Mouse (Mus musculus): ENCODE measurements around the gene Upb1. TPM values are rescaled to one million over a fixed set of nuclear protein-coding genes. Genes with fewer than 3 reads are reported as not detected.
"Not testable (repeated sequence)": the region's sequence is repeated elsewhere in the genome, so short reads cannot be mapped to it uniquely, and the experiment has no call there.

The Upb1 gene
- 0.98 and 1.8 TPM in 2 replicates for polyA plus RNA-seq (2015; fragmentation: Nextera tagmentation; extraction: Ambion mirVana)

DNA sequence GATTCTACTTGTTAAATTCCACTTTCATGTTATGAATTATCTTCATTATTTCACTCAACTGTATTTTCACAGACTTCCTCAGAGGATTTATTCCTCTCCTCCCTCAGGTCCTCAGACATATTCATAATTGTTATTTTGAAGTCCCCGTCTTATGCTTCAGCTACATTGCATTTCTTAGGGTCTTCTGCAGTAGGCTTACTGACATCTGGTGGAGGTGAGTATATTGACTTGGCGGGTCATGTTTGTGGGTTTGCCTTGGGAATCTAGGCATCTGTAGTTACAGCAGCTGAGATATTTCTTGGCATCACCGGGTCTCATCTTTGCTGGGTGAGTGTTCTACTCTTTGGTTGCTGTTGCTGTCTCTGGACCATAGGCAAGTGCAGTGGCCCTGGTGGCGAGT, at the start of gene Upb1:
TSS of gene Upb1 (plus strand) at position 158 of the 400 bp plus-strand sequence.
- Histone ChIP-seq H3K4me3 (ENCODE audit: low read length) (no peak within 1 kb of the TSS), H3K27me3 (replicated peaks; ENCODE audit: control insufficient read depth, insufficient read depth, low read length) (no peaks in the 10 kb centered on the region), H3K4me2 (ENCODE audit: low read depth, low read length) (no peak within 1 kb of the TSS), H3K27ac (ENCODE audit: low read length) (no peak within 1 kb of the TSS), H3K9me3 (ENCODE audit: control insufficient read depth, low read length) (no peaks in the 10 kb centered on the region), H3K4me1 (ENCODE audit: control insufficient read depth, insufficient read depth, low read length) (peaks cover 5% of the 10 kb centered on the region), H3K36me3 (ENCODE audit: control insufficient read depth, insufficient read depth, low read length) (no peaks in the 10 kb centered on the region), H3K9ac (ENCODE audit: low read depth, low read length) (no peak within 1 kb of the TSS)
- 80% methylated on average over 4 of the region's 4 CpGs for WGBS
- no peak for ATAC-seq

- Histone ChIP-seq H3K9me3 (ENCODE audit: control insufficient read depth, low read length) (no peaks in the 10 kb centered on the region), H3K4me2 (ENCODE audit: low read depth, low read length) (no peak overlapping the region), H3K27ac (ENCODE audit: low read length) (no peak overlapping the region), H3K4me3 (ENCODE audit: low read length) (no peak overlapping the region), H3K9ac (ENCODE audit: low read depth, low read length) (no peak overlapping the region), H3K36me3 (ENCODE audit: control insufficient read depth, insufficient read depth, low read length) (no peaks in the 10 kb centered on the region), H3K4me1 (ENCODE audit: control insufficient read depth, insufficient read depth, low read length) (no peaks in the 10 kb centered on the region), H3K27me3 (replicated peaks; ENCODE audit: control insufficient read depth, insufficient read depth, low read length) (no peaks in the 10 kb centered on the region)
- 95% methylated on average over 12 of the region's 12 CpGs for WGBS
- ATAC-seq = no peak
Observed at GRCm38 (mm10) chr10:75352541-75352940, 48.4 kb upstream of the Upb1 start.

DNA sequence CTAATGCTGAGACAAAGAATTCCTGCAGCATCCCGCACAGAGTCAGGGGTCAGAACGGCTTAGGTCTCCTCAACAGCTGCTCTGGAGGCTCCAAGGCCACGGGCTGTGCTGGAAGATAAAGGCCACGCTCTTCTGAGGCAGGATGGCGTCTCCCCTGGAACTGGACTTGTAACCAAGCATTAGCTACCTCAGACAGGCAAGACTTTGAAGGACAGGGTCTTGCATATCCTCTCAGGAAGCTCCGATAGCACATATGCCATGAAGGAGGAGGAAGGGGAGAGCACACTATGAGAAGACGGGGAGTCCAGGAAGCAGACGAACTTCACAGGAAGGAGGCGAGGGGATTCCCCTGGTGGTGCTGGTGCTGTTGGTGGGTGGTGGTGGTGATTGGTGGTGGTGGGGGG, 47.1 kb upstream of the Upb1 start:
- not testable (repeated sequence) for H3K9ac ChIP-seq (ENCODE audit: low read depth, low read length); H3K9me3 ChIP-seq (ENCODE audit: control insufficient read depth, low read length); H3K27ac ChIP-seq (ENCODE audit: low read length); H3K4me3 ChIP-seq (ENCODE audit: low read length); H3K27me3 ChIP-seq (replicated peaks; ENCODE audit: control insufficient read depth, insufficient read depth, low read length); H3K36me3 ChIP-seq (ENCODE audit: control insufficient read depth, insufficient read depth, low read length); H3K4me1 ChIP-seq (ENCODE audit: control insufficient read depth, insufficient read depth, low read length); H3K4me2 ChIP-seq (ENCODE audit: low read depth, low read length); ATAC-seq
- WGBS = 43% methylated on average over 8 of the region's 9 CpGs

DNA sequence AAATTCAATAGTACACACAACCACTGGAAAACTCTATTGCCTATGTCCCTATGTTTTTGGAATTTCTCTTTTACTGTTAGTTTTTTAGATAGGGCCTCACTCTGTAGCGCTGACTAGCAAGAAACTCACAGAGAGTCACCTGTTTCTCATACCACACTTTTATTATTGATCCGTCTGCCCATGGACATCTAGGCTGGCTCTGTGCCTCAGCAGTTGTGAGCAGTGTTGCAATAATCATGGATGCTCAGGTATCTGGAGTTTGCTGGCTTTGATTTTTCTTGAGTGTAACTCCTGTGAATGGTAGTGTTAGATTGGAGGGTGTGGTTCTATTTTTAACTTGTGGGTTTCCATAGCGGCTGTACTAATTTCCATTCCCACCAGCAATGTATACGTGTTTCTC, 45.6 kb upstream of the Upb1 start:
- no peaks in the 10 kb centered on the region for H3K27me3 ChIP-seq (replicated peaks; ENCODE audit: control insufficient read depth, insufficient read depth, low read length)
- WGBS = 59% methylated on average over 4 of the region's 4 CpGs
- no peaks in the 10 kb centered on the region for H3K4me1 ChIP-seq (ENCODE audit: control insufficient read depth, insufficient read depth, low read length)
- no peak overlapping the region for H3K9ac ChIP-seq (ENCODE audit: low read depth, low read length)
- no peak for ATAC-seq
- no peaks in the 10 kb centered on the region for H3K36me3 ChIP-seq (ENCODE audit: control insufficient read depth, insufficient read depth, low read length)
- no peaks in the 10 kb centered on the region for H3K9me3 ChIP-seq (ENCODE audit: control insufficient read depth, low read length)
- no peak overlapping the region for H3K27ac ChIP-seq (ENCODE audit: low read length)
- H3K4me2 ChIP-seq (ENCODE audit: low read depth, low read length) = no peak overlapping the region
- no peak overlapping the region for H3K4me3 ChIP-seq (ENCODE audit: low read length)

DNA sequence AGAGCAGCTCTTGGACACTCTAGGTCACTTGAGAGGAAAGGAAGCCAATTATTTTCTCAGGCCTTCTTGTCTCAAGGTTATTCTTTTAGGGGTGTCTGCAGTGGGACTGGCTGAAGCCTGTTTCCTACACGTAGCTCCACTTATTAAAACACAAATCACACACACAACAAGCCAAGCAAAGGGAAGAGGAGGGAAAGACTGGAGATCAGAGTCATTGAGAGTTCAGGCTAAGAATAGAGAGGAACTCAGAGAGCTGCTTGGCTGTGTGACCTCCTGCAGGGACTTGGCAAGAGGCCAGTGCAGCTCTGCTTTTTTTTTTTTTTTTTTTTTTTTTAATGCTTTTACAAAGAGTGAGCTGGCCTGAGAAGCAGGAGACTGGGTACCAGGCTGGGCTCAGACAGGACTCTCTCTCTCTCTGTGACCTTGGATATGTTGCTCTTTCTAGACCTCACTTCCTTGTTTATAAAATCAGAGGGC, 36.7 kb upstream of the Upb1 start:
- H3K27me3 ChIP-seq (replicated peaks; ENCODE audit: control insufficient read depth, insufficient read depth, low read length); H3K9ac ChIP-seq (ENCODE audit: low read depth, low read length); H3K36me3 ChIP-seq (ENCODE audit: control insufficient read depth, insufficient read depth, low read length); H3K4me1 ChIP-seq (ENCODE audit: control insufficient read depth, insufficient read depth, low read length); H3K9me3 ChIP-seq (ENCODE audit: control insufficient read depth, low read length); H3K4me2 ChIP-seq (ENCODE audit: low read depth, low read length); H3K4me3 ChIP-seq (ENCODE audit: low read length): not testable (repeated sequence)
- H3K27ac ChIP-seq (ENCODE audit: low read length) = peak overlapping the region; percentile 7; the same call in 1 of the 2 replicates
- 16% methylated on average over 1 of the region's 1 CpGs for WGBS
- ATAC-seq = peak; percentile 91

DNA sequence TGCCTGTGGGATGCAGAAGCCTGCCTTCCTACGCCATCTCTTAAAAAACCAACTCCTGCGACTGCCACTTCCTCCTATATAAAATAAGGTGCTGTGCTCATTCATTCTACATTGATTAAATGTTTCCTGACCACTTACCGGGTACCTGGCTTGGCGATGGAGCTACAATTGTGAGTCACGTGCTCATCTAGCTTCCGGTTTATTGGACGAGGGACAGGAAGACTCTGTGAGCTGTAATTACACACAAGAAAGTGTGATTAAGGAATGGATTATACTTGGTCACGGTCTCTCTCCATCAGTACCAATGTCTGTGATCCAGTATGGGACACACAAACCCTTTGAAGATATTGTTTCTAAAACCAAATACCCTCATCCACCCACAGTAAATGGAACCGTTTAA, 36.1 kb upstream of the Upb1 start:
- ATAC-seq = peak; percentile 61

GRCm38 (mm10) chr10:75365231-75365633, 35.7 kb upstream of the Upb1 start:
- peak overlapping the region; percentile 29 for H3K4me3 ChIP-seq (ENCODE audit: low read length)
- ATAC-seq = peak; percentile 22; the same call in 1 of the 2 replicates
- WGBS = 55% methylated on average over 6 of the region's 6 CpGs

More for the DNA sequence above, 36.1 kb upstream of the Upb1 start:
- Histone ChIP-seq H3K27me3 (replicated peaks; ENCODE audit: control insufficient read depth, insufficient read depth, low read length) (no peaks in the 10 kb centered on the region), H3K4me2 (ENCODE audit: low read depth, low read length) (no peak overlapping the region), H3K36me3 (ENCODE audit: control insufficient read depth, insufficient read depth, low read length) (no peaks in the 10 kb centered on the region), H3K4me3 (ENCODE audit: low read length) (no peak overlapping the region), H3K9ac (ENCODE audit: low read depth, low read length) (no peak overlapping the region), H3K4me1 (ENCODE audit: control insufficient read depth, insufficient read depth, low read length) (peaks cover 7% of the 10 kb centered on the region), H3K27ac (ENCODE audit: low read length) (peak overlapping the region; percentile 7), H3K9me3 (ENCODE audit: control insufficient read depth, low read length) (no peaks in the 10 kb centered on the region)
- WGBS = 79% methylated on average over 9 of the region's 9 CpGs

GRCm38 (mm10) chr10:75373655-75374351, 27.1 kb upstream of the Upb1 start:
- H3K9ac ChIP-seq (ENCODE audit: low read depth, low read length); H3K27ac ChIP-seq (ENCODE audit: low read length); H3K4me3 ChIP-seq (ENCODE audit: low read length); H3K9me3 ChIP-seq (ENCODE audit: control insufficient read depth, low read length); H3K27me3 ChIP-seq (replicated peaks; ENCODE audit: control insufficient read depth, insufficient read depth, low read length); H3K4me1 ChIP-seq (ENCODE audit: control insufficient read depth, insufficient read depth, low read length); H3K36me3 ChIP-seq (ENCODE audit: control insufficient read depth, insufficient read depth, low read length); H3K4me2 ChIP-seq (ENCODE audit: low read depth, low read length): not testable (repeated sequence)
- WGBS = 49% methylated on average over 12 of the region's 19 CpGs
- peak; percentile 53 for ATAC-seq

More at GRCm38 (mm10) chr10:75365231-75365633, 35.7 kb upstream of the Upb1 start:
- H3K9me3 ChIP-seq (ENCODE audit: control insufficient read depth, low read length) = no peaks in the 10 kb centered on the region
- no peaks in the 10 kb centered on the region for H3K27me3 ChIP-seq (replicated peaks; ENCODE audit: control insufficient read depth, insufficient read depth, low read length)
- H3K4me2 ChIP-seq (ENCODE audit: low read depth, low read length) = no peak overlapping the region
- no peaks in the 10 kb centered on the region for H3K36me3 ChIP-seq (ENCODE audit: control insufficient read depth, insufficient read depth, low read length)
- no peak overlapping the region for H3K27ac ChIP-seq (ENCODE audit: low read length)
- H3K9ac ChIP-seq (ENCODE audit: low read depth, low read length) = no peak overlapping the region
- peaks cover 7% of the 10 kb centered on the region for H3K4me1 ChIP-seq (ENCODE audit: control insufficient read depth, insufficient read depth, low read length)

DNA sequence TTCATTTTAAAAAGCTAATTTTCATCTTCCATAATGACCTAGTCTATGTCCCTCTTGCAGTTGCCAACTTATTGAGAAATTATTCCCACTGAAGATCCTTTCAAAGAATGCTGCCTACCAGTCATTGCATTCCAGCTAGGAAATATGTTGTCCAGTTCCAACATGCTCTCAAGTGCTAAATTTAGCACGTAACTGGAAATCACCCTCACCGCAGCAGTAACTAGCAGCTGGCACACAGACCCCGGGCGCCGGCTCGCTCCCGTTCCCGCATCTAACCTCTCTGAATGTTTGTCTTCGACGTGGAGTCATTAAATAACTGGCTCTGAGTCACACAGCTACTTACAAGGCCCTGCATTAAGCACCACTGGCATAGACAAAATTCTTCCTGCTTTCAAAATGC, 22.2 kb upstream of the Upb1 start:
- no peaks in the 10 kb centered on the region for H3K9me3 ChIP-seq (ENCODE audit: control insufficient read depth, low read length)
- no peaks in the 10 kb centered on the region for H3K4me1 ChIP-seq (ENCODE audit: control insufficient read depth, insufficient read depth, low read length)
- H3K27me3 ChIP-seq (replicated peaks; ENCODE audit: control insufficient read depth, insufficient read depth, low read length) = no peaks in the 10 kb centered on the region
- 64% methylated on average over 10 of the region's 10 CpGs for WGBS
- H3K27ac ChIP-seq (ENCODE audit: low read length) = no peak overlapping the region
- H3K4me3 ChIP-seq (ENCODE audit: low read length) = no peak overlapping the region
- no peak overlapping the region for H3K4me2 ChIP-seq (ENCODE audit: low read depth, low read length)
- H3K36me3 ChIP-seq (ENCODE audit: control insufficient read depth, insufficient read depth, low read length) = no peaks in the 10 kb centered on the region
- ATAC-seq = no peak
- no peak overlapping the region for H3K9ac ChIP-seq (ENCODE audit: low read depth, low read length)

- Histone ChIP-seq H3K9ac (ENCODE audit: low read depth, low read length) (no peak overlapping the region), H3K27ac (ENCODE audit: low read length) (no peak overlapping the region), H3K36me3 (ENCODE audit: control insufficient read depth, insufficient read depth, low read length) (no peaks in the 10 kb centered on the region), H3K27me3 (replicated peaks; ENCODE audit: control insufficient read depth, insufficient read depth, low read length) (no peaks in the 10 kb centered on the region), H3K9me3 (ENCODE audit: control insufficient read depth, low read length) (no peaks in the 10 kb centered on the region), H3K4me2 (ENCODE audit: low read depth, low read length) (no peak overlapping the region), H3K4me1 (ENCODE audit: control insufficient read depth, insufficient read depth, low read length) (0 out of 2 replicates have a peak, but pooled peaks cover 2% of the 10 kb centered on the region), H3K4me3 (ENCODE audit: low read length) (no peak overlapping the region)
- 88% methylated on average over 2 of the region's 2 CpGs for WGBS
- ATAC-seq = no peak
Observed at GRCm38 (mm10) chr10:75390156-75390555, 10.8 kb upstream of the Upb1 start.
